17 mouse cellular contexts compared by ENCODE assay signal in the genomic region with DNA sequence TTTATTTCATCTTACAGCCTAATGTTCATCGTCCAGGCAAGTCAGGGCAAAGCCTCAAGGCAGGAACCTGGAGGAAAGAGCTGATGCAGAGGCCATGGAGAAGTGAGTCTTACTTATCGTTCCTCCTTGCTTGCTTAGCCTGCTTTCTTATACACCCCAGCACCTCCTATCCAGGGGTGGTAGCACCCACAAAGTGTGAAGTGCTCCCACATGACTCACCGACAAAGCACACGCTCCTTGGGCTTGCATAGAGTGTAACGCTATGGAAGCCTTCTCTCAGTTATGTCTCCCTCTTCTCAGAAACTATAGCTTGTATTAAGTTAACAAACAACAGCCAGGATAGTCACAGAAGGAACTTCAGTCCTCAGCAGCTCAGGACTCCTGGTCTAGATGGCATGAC.
"Had no signal": no experiment of that assay in that cellular context is flagged by ENCODE, and none has a peak within 500 bp of the region (broad histone marks: within the 10 kb centered on the region; RNA-seq: fewer than 3 reads in every experiment).

No protein-coding gene starts in this region.

- H3K4me3 ChIP-seq: midbrain, embryonic 10.5 days; midbrain, embryonic 12.5 days; myocyte; neural tube, embryonic 13.5 days; neural tube, embryonic 15.5 days had no signal

- H3K9me3 ChIP-seq: midbrain, embryonic 10.5 days; midbrain, embryonic 12.5 days; neural tube, embryonic 13.5 days; neural tube, embryonic 15.5 days had no signal

- H3K36me3 ChIP-seq: midbrain, embryonic 10.5 days; midbrain, embryonic 12.5 days; neural tube, embryonic 13.5 days; neural tube, embryonic 15.5 days had no signal

- H3K27me3 ChIP-seq: midbrain, embryonic 12.5 days; neural tube, embryonic 13.5 days; neural tube, embryonic 15.5 days had no signal

- H3K27ac ChIP-seq: midbrain, embryonic 10.5 days; midbrain, embryonic 12.5 days; neural tube, embryonic 13.5 days; neural tube, embryonic 15.5 days had no signal

- DNase-seq: lung, adult 18-20 months; lung, embryonic 14.5 days; lung, postnatal 10 days; lung, postnatal 4 days; midbrain, embryonic 14.5 days; retina, postnatal 1 day; right cerebral cortex, postnatal 25 days; right cerebral cortex, postnatal 4 days; spleen, adult 18-20 months; thymus, adult 2 months; thymus, postnatal 25 days; thymus, postnatal 4 days had no signal
